Mouse (Mus musculus) brain, embryonic 14.5 days (tissue): ENCODE measurements at regions not wholly inside any gene's neighbourhood (a gene's known extent, or its start where the extent isn't known, plus 50 kb on each side); places are given as distances from the start of the nearest gene placed in this dataset.

Experiments used
- CTCF ChIP-seq: fragments of 200-500 bp; IDR thresholded peaks from 2 replicates; pipeline ENCODE4 v1.5.1; 2012; ENCODE audit warnings: inconsistent platforms, mild to moderate bottlenecking, moderate library complexity, borderline replicate concordance; ENCODE audit not compliant: insufficient read depth, insufficient read length; ENCODE audit errors: extremely low read depth
- POLR2A ChIP-seq: fragments of 200-500 bp; IDR thresholded peaks from 2 replicates; pipeline ENCODE4 v1.6.1; 2012; ENCODE audit warnings: mild to moderate bottlenecking, inconsistent platforms, borderline replicate concordance; ENCODE audit not compliant: poor library complexity, insufficient read depth, insufficient read length, severe bottlenecking; ENCODE audit errors: extremely low read depth

GRCm38 (mm10) chr9:82493440-82493839 is 335.9 kb upstream of the Irak1bp1 start:
- TF ChIP-seq POLR2A = no peak
- TF ChIP-seq CTCF = no peak
